Mouse (Mus musculus) forebrain, embryonic 15.5 days (tissue): ENCODE measurements around the gene Mrpl45. TPM values are rescaled to one million over a fixed set of nuclear protein-coding genes. Genes with fewer than 3 reads are reported as not detected.
"Not testable (repeated sequence)": the region's sequence is repeated elsewhere in the genome, so short reads cannot be mapped to it uniquely, and the experiment has no call there.

ENCODE experiments used
- ATAC-seq: fragments of 200-750 bp; cut with Nextera tagmentation; replicated peaks from 2 replicates; pipeline ENCODE4 v1.8.0; 2017; ENCODE audit warnings: mild to moderate bottlenecking, moderate TSS enrichment, moderate library complexity
- H3K27ac ChIP-seq: fragments of 300-500 bp; sonication (generic); replicated peaks from 2 replicates; pipeline ENCODE4 v1.5.1; 2015; ENCODE audit warnings: mild to moderate bottlenecking, inconsistent platforms
- H3K27me3 ChIP-seq: fragments of 300-500 bp; sonication (generic); 2 replicates; pipeline ENCODE4 v1.6.1; 2015; ENCODE audit warnings: inconsistent platforms
- H3K36me3 ChIP-seq: fragments of 300-500 bp; sonication (generic); 2 replicates; pipeline ENCODE4 v1.6.1; 2015; ENCODE audit warnings: mild to moderate bottlenecking, inconsistent platforms
- H3K4me1 ChIP-seq: fragments of 300-500 bp; sonication (generic); 2 replicates; pipeline ENCODE4 v1.6.1; 2015; ENCODE audit warnings: inconsistent platforms
- H3K4me2 ChIP-seq: fragments of 300-500 bp; sonication (generic); replicated peaks from 2 replicates; pipeline ENCODE4 v1.6.1; 2015; ENCODE audit warnings: mild to moderate bottlenecking, inconsistent platforms
- H3K4me3 ChIP-seq: fragments of 300-500 bp; sonication (generic); 2 replicates; pipeline ENCODE4 v1.5.1; 2015; ENCODE audit warnings: mild to moderate bottlenecking, inconsistent platforms
- H3K9ac ChIP-seq: fragments of 300-500 bp; sonication (generic); replicated peaks from 2 replicates; pipeline ENCODE4 v1.6.1; 2015; ENCODE audit warnings: mild to moderate bottlenecking, inconsistent platforms
- H3K9me3 ChIP-seq: fragments of 300-500 bp; sonication (generic); 2 replicates; pipeline ENCODE4 v1.6.1; 2016; ENCODE audit warnings: inconsistent platforms
- WGBS: fragments of 180-500 bp; shearing (Covaris S2); methylation state at CpG from one replicate; pipeline ENCODE4 v1.1.7; 2015; ENCODE audit warnings: mixed read lengths; 5-methylcytosine and 5-hydroxymethylcytosine counted together
- polyA plus RNA-seq: library from polyadenylated mRNA; unstranded; fragments of >200 nt; fragmentation: Nextera tagmentation; extraction: Ambion mirVana; gene quantifications from 2 replicates; pipeline ENCODE4 v1.2.1, GENCODE M21; 2015

The Mrpl45 gene
- polyA plus RNA-seq, 1 experiment from 2014 or later, result 40.6 TPM

- H3K36me3 ChIP-seq, H3K9ac ChIP-seq, H3K4me3 ChIP-seq, ATAC-seq, H3K4me2 ChIP-seq, H3K27ac ChIP-seq, H3K4me1 ChIP-seq, H3K9me3 ChIP-seq, H3K27me3 ChIP-seq: not testable (repeated sequence)
- 13% methylated on average over 5 of the region's 6 CpGs for WGBS
These were observed 42.1 kb downstream of the Mrpl45 start for GRCm38 (mm10) chr11:97357663-97358062.

GRCm38 (mm10) chr11:97361948-97362648 lies 46.6 kb downstream of the Mrpl45 start, which contains the start of gene Socs7:
TSS of gene Socs7 (plus strand) at chr11:97362551.
- Histone ChIP-seq H3K9ac (peak within 1 kb of the TSS; percentile 92), H3K4me3 (peak within 1 kb of the TSS; percentile 59), H3K4me2 (peak within 1 kb of the TSS; percentile 67), H3K27me3 (no peaks in the 10 kb centered on the region), H3K27ac (peak within 1 kb of the TSS; percentile 92), H3K9me3 (no peaks in the 10 kb centered on the region), H3K36me3 (0 out of 2 replicates have a peak, but pooled peaks cover under 1% of the 10 kb centered on the region), H3K4me1 (peaks cover 41% of the 10 kb centered on the region)
- peak; percentile 98 for ATAC-seq
- WGBS, result under 1% methylated on average over 33 of the region's 81 CpGs

DNA sequence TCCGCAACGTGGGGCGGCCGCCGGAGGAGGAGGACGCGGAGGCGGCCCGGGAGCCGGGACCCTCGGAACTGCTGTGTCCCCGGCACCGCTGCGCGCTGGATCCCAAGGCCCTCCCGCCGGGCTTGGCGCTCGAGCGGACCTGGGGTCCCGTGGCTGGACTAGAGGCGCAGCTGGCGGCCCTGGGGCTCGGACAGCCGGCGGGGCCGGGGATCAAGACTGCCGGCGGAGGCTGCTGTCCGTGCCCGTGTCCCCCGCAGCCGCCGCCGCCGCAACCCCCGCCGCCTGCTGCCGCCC lies 47.1 kb downstream of the Mrpl45 start:
- no peaks in the 10 kb centered on the region for H3K9me3 ChIP-seq
- peaks cover 45% of the 10 kb centered on the region for H3K4me1 ChIP-seq
- 0 out of 2 replicates have a peak, but pooled peaks cover 3% of the 10 kb centered on the region for H3K36me3 ChIP-seq
- ATAC-seq, result no peak; the same call in 1 of the 2 replicates
- H3K4me3 ChIP-seq, result peak overlapping the region; percentile 59
- H3K27ac ChIP-seq, result peak overlapping the region; percentile 92
- peak overlapping the region; percentile 92 for H3K9ac ChIP-seq
- no peaks in the 10 kb centered on the region for H3K27me3 ChIP-seq
- under 1% methylated on average over 33 of the region's 39 CpGs for WGBS
- H3K4me2 ChIP-seq, result peak overlapping the region; percentile 67

DNA sequence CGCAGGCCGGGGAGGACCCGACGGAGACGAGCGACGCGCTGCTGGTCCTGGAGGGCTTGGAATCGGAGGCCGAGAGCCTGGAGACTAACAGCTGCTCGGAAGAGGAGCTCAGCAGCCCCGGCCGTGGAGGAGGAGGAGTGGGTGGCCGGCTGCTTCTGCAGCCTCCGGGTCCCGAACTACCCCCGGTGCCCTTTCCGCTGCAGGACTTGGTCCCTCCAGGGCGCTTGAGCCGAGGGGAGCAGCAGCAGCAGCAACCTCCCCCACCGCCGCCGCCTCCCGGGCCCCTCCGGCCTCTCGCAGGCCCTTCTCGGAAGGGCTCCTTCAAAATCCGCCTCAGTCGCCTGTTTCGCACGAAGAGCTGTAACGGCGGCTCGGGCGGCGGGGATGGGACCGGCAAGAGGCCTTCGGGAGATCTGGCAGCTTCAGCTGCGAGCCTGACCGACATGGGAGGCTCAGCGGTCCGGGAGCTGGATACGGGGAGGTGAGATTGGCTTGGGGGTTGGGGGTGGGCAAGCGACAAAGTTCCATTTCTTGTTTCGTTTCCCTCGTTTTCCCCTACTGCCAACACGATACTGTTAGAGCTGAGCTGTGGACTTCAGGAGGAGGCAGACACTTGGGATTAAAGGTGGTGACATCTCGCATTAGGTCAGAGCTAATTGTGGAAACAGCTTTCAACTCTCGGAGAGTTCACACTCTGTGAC lies 47.6 kb downstream of the Mrpl45 start:
- H3K4me2 ChIP-seq, result peak overlapping the region; percentile 67
- H3K4me3 ChIP-seq, result peak overlapping the region; percentile 59
- H3K27me3 ChIP-seq, result no peaks in the 10 kb centered on the region
- ATAC-seq, result peak; percentile 3; the same call in 1 of the 2 replicates
- peak overlapping the region; percentile 92 for H3K9ac ChIP-seq
- under 1% methylated on average over 45 of the region's 49 CpGs for WGBS
- H3K36me3 ChIP-seq, result 0 out of 2 replicates have a peak, but pooled peaks cover 3% of the 10 kb centered on the region
- peak overlapping the region; percentile 92 for H3K27ac ChIP-seq
- H3K9me3 ChIP-seq, result no peaks in the 10 kb centered on the region
- peaks cover 50% of the 10 kb centered on the region for H3K4me1 ChIP-seq

DNA sequence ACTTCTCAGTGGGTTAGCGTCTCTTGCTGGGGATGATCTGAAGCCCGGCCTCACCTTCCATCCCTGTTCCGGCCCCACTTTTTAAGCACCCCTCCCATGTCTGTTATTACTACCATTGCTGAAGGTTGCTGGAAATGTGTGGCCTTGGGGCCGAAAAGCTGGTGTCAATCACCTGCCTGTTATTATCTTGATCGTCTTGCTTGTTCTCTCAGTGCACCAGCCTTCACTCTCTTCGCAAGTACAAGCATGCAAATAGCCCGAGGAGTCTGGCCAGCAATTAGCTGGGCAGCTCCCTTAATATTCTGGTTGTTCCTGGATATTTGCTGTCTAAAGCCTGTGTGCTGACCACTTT lies 48.1 kb downstream of the Mrpl45 start:
- peak overlapping the region; percentile 92 for H3K9ac ChIP-seq
- no peak overlapping the region for H3K27ac ChIP-seq
- H3K36me3 ChIP-seq, result 0 out of 2 replicates have a peak, but pooled peaks cover 3% of the 10 kb centered on the region
- H3K27me3 ChIP-seq, result no peaks in the 10 kb centered on the region
- no peak for ATAC-seq
- H3K9me3 ChIP-seq, result no peaks in the 10 kb centered on the region
- WGBS, result 0% methylated on average over 7 of the region's 7 CpGs
- peaks cover 55% of the 10 kb centered on the region for H3K4me1 ChIP-seq
- peak overlapping the region; percentile 59 for H3K4me3 ChIP-seq
- peak overlapping the region; percentile 67 for H3K4me2 ChIP-seq

DNA sequence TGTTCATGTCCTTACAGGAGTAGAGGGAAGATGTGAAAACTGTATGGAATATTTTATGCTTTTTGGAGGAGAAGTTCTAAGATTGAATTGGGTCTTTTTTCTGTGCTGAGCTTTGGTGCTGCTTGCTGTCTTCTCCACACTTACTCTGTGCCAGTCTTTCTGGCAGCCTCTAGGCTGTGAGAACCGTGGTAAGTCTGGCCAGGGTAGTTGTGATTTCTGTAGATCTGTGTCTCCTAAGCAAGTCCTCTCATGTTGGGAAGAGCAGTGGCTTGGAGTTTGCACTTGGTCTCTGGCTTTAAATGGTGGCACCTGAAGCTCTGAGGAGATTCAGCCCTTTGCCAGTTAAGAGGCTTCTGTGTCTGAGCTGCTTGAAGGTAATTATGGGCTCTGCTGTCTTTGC lies 50.0 kb downstream of the Mrpl45 start:
- H3K4me1 ChIP-seq, result peaks cover 68% of the 10 kb centered on the region
- H3K4me2 ChIP-seq, result peak overlapping the region; percentile 67
- no peak for ATAC-seq
- 0 out of 2 replicates have a peak, but pooled peaks cover 3% of the 10 kb centered on the region for H3K36me3 ChIP-seq
- no peaks in the 10 kb centered on the region for H3K27me3 ChIP-seq
- WGBS, result 66% methylated on average over 1 of the region's 1 CpGs
- H3K9me3 ChIP-seq, result no peaks in the 10 kb centered on the region
- peak overlapping the region; percentile 51; the same call in 1 of the 2 replicates for H3K27ac ChIP-seq
- H3K9ac ChIP-seq, result peak overlapping the region; percentile 92
- peak overlapping the region; percentile 59 for H3K4me3 ChIP-seq

- H3K36me3 ChIP-seq, result 0 out of 2 replicates have a peak, but pooled peaks cover 3% of the 10 kb centered on the region
These were observed 53.0 kb downstream of the Mrpl45 start for GRCm38 (mm10) chr11:97368501-97368900.

DNA sequence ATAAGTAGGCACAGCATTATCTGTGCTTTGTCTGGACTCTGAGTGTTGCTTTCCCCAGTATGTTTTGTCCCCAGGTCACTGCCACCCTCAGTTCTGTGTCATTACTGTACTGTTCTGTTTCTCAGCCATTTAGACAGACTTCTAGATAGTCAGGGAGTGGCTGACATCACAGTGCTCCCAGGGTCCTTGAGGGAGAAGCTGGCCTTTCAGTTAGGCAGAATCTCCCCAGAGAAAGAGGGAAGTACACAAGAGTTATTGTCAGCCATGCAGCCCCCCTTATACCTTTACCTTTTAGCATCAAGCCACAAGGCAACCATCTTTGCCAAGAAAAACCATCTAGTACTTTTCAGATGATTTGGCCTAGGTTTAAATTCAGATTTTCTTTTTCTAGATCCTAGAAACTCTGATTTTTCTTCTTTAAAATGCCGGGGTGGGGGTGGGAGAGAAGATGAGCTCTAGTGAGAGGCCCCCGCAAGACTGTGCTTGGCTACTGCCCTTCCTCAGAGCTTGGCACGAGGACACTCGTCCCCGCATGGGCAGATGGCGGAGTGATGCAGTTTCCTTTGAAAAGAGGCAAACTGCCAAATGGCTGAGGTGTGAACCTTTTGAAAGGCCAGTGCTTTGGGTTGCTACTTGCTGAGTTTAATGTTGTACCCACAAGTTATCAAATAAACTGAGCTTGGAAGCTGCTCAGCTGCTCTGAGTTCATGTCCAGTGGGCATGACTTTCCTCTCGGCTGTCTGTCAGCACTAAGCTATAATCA lies 55.0 kb downstream of the Mrpl45 start:
- Histone ChIP-seq H3K4me1 (peaks cover 46% of the 10 kb centered on the region), H3K27ac (0 out of 2 replicates have a peak overlapping the region, but pooled peaks have one; percentile 36), H3K9ac (no peak overlapping the region), H3K27me3 (no peaks in the 10 kb centered on the region), H3K9me3 (no peaks in the 10 kb centered on the region), H3K4me2 (no peak overlapping the region), H3K4me3 (no peak overlapping the region), H3K36me3 (peaks cover 11% of the 10 kb centered on the region; the same call in 1 of the 2 replicates)
- 51% methylated on average over 7 of the region's 7 CpGs for WGBS
- no peak for ATAC-seq

More at GRCm38 (mm10) chr11:97368501-97368900, 53.0 kb downstream of the Mrpl45 start:
- Histone ChIP-seq H3K27ac (peak overlapping the region; percentile 58; the same call in 1 of the 2 replicates), H3K27me3 (no peaks in the 10 kb centered on the region), H3K4me1 (peaks cover 66% of the 10 kb centered on the region), H3K9ac (no peak overlapping the region), H3K9me3 (no peaks in the 10 kb centered on the region), H3K4me3 (no peak overlapping the region), H3K4me2 (no peak overlapping the region)
- 63% methylated on average over 5 of the region's 5 CpGs for WGBS
- no peak for ATAC-seq

GRCm38 (mm10) chr11:97372159-97372864 lies 56.8 kb downstream of the Mrpl45 start:
- H3K4me2 ChIP-seq, result no peak overlapping the region
- peaks cover 21% of the 10 kb centered on the region for H3K36me3 ChIP-seq
- ATAC-seq, result no peak
- 83% methylated on average over 6 of the region's 6 CpGs for WGBS
- no peak overlapping the region for H3K27ac ChIP-seq
- H3K4me3 ChIP-seq, result no peak overlapping the region
- H3K9ac ChIP-seq, result no peak overlapping the region
- no peaks in the 10 kb centered on the region for H3K27me3 ChIP-seq
- peaks cover 29% of the 10 kb centered on the region for H3K4me1 ChIP-seq
- no peaks in the 10 kb centered on the region for H3K9me3 ChIP-seq

- Histone ChIP-seq H3K4me2 (no peak overlapping the region), H3K36me3 (peaks cover 31% of the 10 kb centered on the region), H3K27me3 (no peaks in the 10 kb centered on the region), H3K4me3 (no peak overlapping the region), H3K9ac (no peak overlapping the region), H3K9me3 (no peaks in the 10 kb centered on the region), H3K27ac (no peak overlapping the region), H3K4me1 (peaks cover 20% of the 10 kb centered on the region)
- no peak for ATAC-seq
- WGBS, result 92% methylated on average over 2 of the region's 2 CpGs
These were observed 57.9 kb downstream of the Mrpl45 start for GRCm38 (mm10) chr11:97373402-97373801.
